Mouse (Mus musculus): ENCODE measurements at regions not wholly inside any gene's neighbourhood (a gene's known extent, or its start where the extent isn't known, plus 50 kb on each side); places are given as distances from the start of the nearest gene placed in this dataset.

- 74% methylated on average over 4 of the region's 4 CpGs for WGBS
- Histone ChIP-seq H3K36me3 (ENCODE audit: control insufficient read depth, insufficient read depth, low read length) (no peaks in the 10 kb centered on the region), H3K9me3 (ENCODE audit: control insufficient read depth, low read length) (no peaks in the 10 kb centered on the region), H3K4me1 (replicated peaks; ENCODE audit: control insufficient read depth, insufficient read depth, low read length) (no peaks in the 10 kb centered on the region), H3K9ac (ENCODE audit: low read length) (no peak overlapping the region), H3K27ac (ENCODE audit: low read depth, low read length) (no peak overlapping the region), H3K4me3 (ENCODE audit: low read depth, low read length) (no peak overlapping the region), H3K4me2 (ENCODE audit: low read depth, low read length, severe bottlenecking) (no peak overlapping the region), H3K27me3 (ENCODE audit: control insufficient read depth, insufficient read depth, low read length) (no peaks in the 10 kb centered on the region)
- DNase-seq (ENCODE audit: low spot score) = no peak
- ATAC-seq (replicated peaks; ENCODE audit: low FRiP score) = no peak
Measured at GRCm38 (mm10) chr14:99796293-99796692, 488.2 kb downstream of the Klf12 start.

- Histone ChIP-seq H3K4me1 (replicated peaks; ENCODE audit: control insufficient read depth, insufficient read depth, low read length) (no peaks in the 10 kb centered on the region), H3K9me3 (ENCODE audit: control insufficient read depth, low read length) (no peaks in the 10 kb centered on the region), H3K9ac (ENCODE audit: low read length) (no peak overlapping the region), H3K4me2 (ENCODE audit: low read depth, low read length, severe bottlenecking) (no peak overlapping the region), H3K36me3 (ENCODE audit: control insufficient read depth, insufficient read depth, low read length) (no peaks in the 10 kb centered on the region), H3K27me3 (ENCODE audit: control insufficient read depth, insufficient read depth, low read length) (no peaks in the 10 kb centered on the region), H3K4me3 (ENCODE audit: low read depth, low read length) (no peak overlapping the region), H3K27ac (ENCODE audit: low read depth, low read length) (no peak overlapping the region)
- ATAC-seq (replicated peaks; ENCODE audit: low FRiP score) = no peak
- 63% methylated on average over 1 of the region's 1 CpGs for WGBS
- DNase-seq (ENCODE audit: low spot score) = no peak
Measured at GRCm38 (mm10) chr14:99806052-99806451, 478.4 kb downstream of the Klf12 start.

GRCm38 (mm10) chr14:99806599-99806998 is 477.9 kb downstream of the Klf12 start:
- H3K4me2 ChIP-seq (ENCODE audit: low read depth, low read length, severe bottlenecking) = no peak overlapping the region
- DNase-seq (ENCODE audit: low spot score) = no peak
- no peak overlapping the region for H3K27ac ChIP-seq (ENCODE audit: low read depth, low read length)
- 76% methylated on average over 5 of the region's 5 CpGs for WGBS
- no peaks in the 10 kb centered on the region for H3K36me3 ChIP-seq (ENCODE audit: control insufficient read depth, insufficient read depth, low read length)
- H3K4me3 ChIP-seq (ENCODE audit: low read depth, low read length) = no peak overlapping the region
- no peaks in the 10 kb centered on the region for H3K27me3 ChIP-seq (ENCODE audit: control insufficient read depth, insufficient read depth, low read length)
- no peak for ATAC-seq (replicated peaks; ENCODE audit: low FRiP score)
- H3K9ac ChIP-seq (ENCODE audit: low read length) = no peak overlapping the region
- H3K9me3 ChIP-seq (ENCODE audit: control insufficient read depth, low read length) = no peaks in the 10 kb centered on the region
- no peaks in the 10 kb centered on the region for H3K4me1 ChIP-seq (replicated peaks; ENCODE audit: control insufficient read depth, insufficient read depth, low read length)

- H3K4me1 ChIP-seq (replicated peaks; ENCODE audit: control insufficient read depth, insufficient read depth, low read length) = no peaks in the 10 kb centered on the region
- no peak for DNase-seq (ENCODE audit: low spot score)
- H3K36me3 ChIP-seq (ENCODE audit: control insufficient read depth, insufficient read depth, low read length) = no peaks in the 10 kb centered on the region
Measured at GRCm38 (mm10) chr14:99812741-99813485, 471.6 kb downstream of the Klf12 start.

More at GRCm38 (mm10) chr14:99812741-99813485, 471.6 kb downstream of the Klf12 start:
- WGBS = 86% methylated on average over 6 of the region's 6 CpGs
- ATAC-seq (replicated peaks; ENCODE audit: low FRiP score) = no peak
- Histone ChIP-seq H3K9me3 (ENCODE audit: control insufficient read depth, low read length) (no peaks in the 10 kb centered on the region), H3K4me2 (ENCODE audit: low read depth, low read length, severe bottlenecking) (no peak overlapping the region), H3K4me3 (ENCODE audit: low read depth, low read length) (no peak overlapping the region), H3K9ac (ENCODE audit: low read length) (no peak overlapping the region), H3K27ac (ENCODE audit: low read depth, low read length) (no peak overlapping the region), H3K27me3 (ENCODE audit: control insufficient read depth, insufficient read depth, low read length) (no peaks in the 10 kb centered on the region)
